Mouse (Mus musculus): Measurements from ENCODE around the gene Gtf2b. TPM values are rescaled to one million over a fixed set of nuclear protein-coding genes. Genes with fewer than 3 reads are reported as not detected.

Gtf2b gene
- total and polyA plus RNA-seq, 3 experiments: 3.4 to 156 (median 67.3) TPM

- Histone ChIP-seq H3K4me1 (ENCODE audit: insufficient read depth, low read depth, low read length) (peaks cover 29% of the 10 kb centered on the region), H3K4me3 (ENCODE audit: low read depth, low read length) (no peak overlapping the region), H3K27me3 (ENCODE audit: insufficient read depth, low read length) (no peaks in the 10 kb centered on the region), H3K36me3 (replicated peaks) (peaks cover 93% of the 10 kb centered on the region), H3K9me3 (replicated peaks) (no peaks in the 10 kb centered on the region)
- ATAC-seq (ENCODE audit: extremely low read depth, insufficient number of reproducible peaks, low FRiP score, poor library complexity, severe bottlenecking) (no peak), DNase-seq (ENCODE audit: low spot score) (no peak)
- TF ChIP-seq CTCF (IDR thresholded peaks at IDR 0.05; ENCODE audit: low read depth, low read length): no peak
- TF ChIP-seq GATA1 (IDR thresholded peaks at IDR 0.05; ENCODE audit: borderline replicate concordance, low read length): no peak
- no peak for TF ChIP-seq GATA2 (IDR thresholded peaks at IDR 0.05; ENCODE audit: borderline replicate concordance, low read depth, low read length)
- TF ChIP-seq TAL1 (conservative IDR thresholded peaks at IDR 0.05; ENCODE audit: low read depth, low read length): no peak
- TF ChIP-seq POLR2AphosphoS5 (IDR thresholded peaks at IDR 0.05; ENCODE audit: insufficient replicate concordance, low read depth, low read length): no peak
Observed at GRCm38 (mm10) chr3:142777227-142777626, 12.4 kb downstream of the Gtf2b start.

GRCm38 (mm10) chr3:142786423-142787072 is 21.7 kb downstream of the Gtf2b start:
- Histone ChIP-seq H3K27me3 (ENCODE audit: insufficient read depth, low read length) (no peaks in the 10 kb centered on the region), H3K9me3 (replicated peaks) (no peaks in the 10 kb centered on the region), H3K36me3 (replicated peaks) (peaks cover 86% of the 10 kb centered on the region), H3K4me3 (ENCODE audit: low read depth, low read length) (no peak overlapping the region), H3K4me1 (ENCODE audit: insufficient read depth, low read depth, low read length) (peaks cover 8% of the 10 kb centered on the region; the same call in 1 of the 2 replicates)
- ATAC-seq (ENCODE audit: extremely low read depth, insufficient number of reproducible peaks, low FRiP score, poor library complexity, severe bottlenecking) (no peak), DNase-seq (ENCODE audit: low spot score) (no peak)
- TF ChIP-seq GATA1 (IDR thresholded peaks at IDR 0.05; ENCODE audit: borderline replicate concordance, low read length) (no peak), GATA2 (IDR thresholded peaks at IDR 0.05; ENCODE audit: borderline replicate concordance, low read depth, low read length) (no peak), TAL1 (conservative IDR thresholded peaks at IDR 0.05; ENCODE audit: low read depth, low read length) (no peak), POLR2AphosphoS5 (IDR thresholded peaks at IDR 0.05; ENCODE audit: insufficient replicate concordance, low read depth, low read length) (no peak), CTCF (IDR thresholded peaks at IDR 0.05; ENCODE audit: low read depth, low read length) (no peak)

DNA sequence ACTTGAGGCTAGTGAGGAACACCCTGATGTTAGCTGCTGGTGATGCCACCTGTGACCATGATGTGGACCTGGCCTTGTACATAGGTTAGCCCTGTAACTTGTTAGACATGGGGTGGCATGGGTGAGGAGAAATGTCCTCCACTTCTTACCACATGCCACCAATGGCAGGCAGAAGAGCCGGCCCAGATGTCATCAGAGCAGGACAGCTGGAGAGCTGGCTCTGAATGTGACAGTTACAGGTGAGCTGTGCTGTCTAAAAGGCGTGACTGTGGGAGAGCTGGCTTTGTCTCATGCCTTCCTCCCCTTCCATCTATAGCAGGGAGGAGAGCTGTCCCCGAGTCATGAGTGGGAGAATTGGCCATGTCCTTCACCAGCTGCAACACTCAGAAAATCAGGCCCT is 30.7 kb downstream of the Gtf2b start:
- DNase-seq (ENCODE audit: low spot score) (no peak), ATAC-seq (ENCODE audit: extremely low read depth, insufficient number of reproducible peaks, low FRiP score, poor library complexity, severe bottlenecking) (no peak)
- H3K36me3 ChIP-seq (replicated peaks): peaks cover 73% of the 10 kb centered on the region
- TF ChIP-seq GATA2 (IDR thresholded peaks at IDR 0.05; ENCODE audit: borderline replicate concordance, low read depth, low read length): no peak
- TF ChIP-seq GATA1 (IDR thresholded peaks at IDR 0.05; ENCODE audit: borderline replicate concordance, low read length): no peak
- TF ChIP-seq TAL1 (conservative IDR thresholded peaks at IDR 0.05; ENCODE audit: low read depth, low read length): no peak
- no peak for TF ChIP-seq POLR2AphosphoS5 (IDR thresholded peaks at IDR 0.05; ENCODE audit: insufficient replicate concordance, low read depth, low read length)
- no peak for TF ChIP-seq CTCF (IDR thresholded peaks at IDR 0.05; ENCODE audit: low read depth, low read length)
- no peaks in the 10 kb centered on the region for H3K27me3 ChIP-seq (ENCODE audit: insufficient read depth, low read length)
- no peak overlapping the region for H3K4me3 ChIP-seq (ENCODE audit: low read depth, low read length)
- no peaks in the 10 kb centered on the region for H3K4me1 ChIP-seq (ENCODE audit: insufficient read depth, low read depth, low read length)
- no peaks in the 10 kb centered on the region for H3K9me3 ChIP-seq (replicated peaks)

DNA sequence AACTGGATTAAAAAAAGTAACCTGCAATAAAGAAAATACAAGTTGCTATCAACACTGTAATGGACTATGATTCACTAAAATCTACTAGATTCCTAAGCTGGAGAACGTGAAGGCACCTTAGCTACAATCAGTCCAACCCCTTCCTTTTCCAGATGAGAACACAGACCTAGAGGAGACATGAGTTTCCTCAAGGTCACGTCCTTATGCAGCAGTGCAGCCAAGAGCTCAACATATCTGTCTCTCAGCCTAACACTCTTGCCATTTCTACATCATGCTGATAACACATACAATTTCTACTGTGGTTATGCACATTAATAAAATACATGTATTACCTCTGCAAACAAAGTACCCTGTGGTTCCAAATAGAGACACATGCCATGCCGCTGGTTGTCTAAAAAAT is 46.7 kb downstream of the Gtf2b start:
- Histone ChIP-seq H3K4me3 (ENCODE audit: low read depth, low read length) (no peak overlapping the region), H3K4me1 (ENCODE audit: insufficient read depth, low read depth, low read length) (no peaks in the 10 kb centered on the region), H3K9me3 (replicated peaks) (no peaks in the 10 kb centered on the region), H3K27me3 (ENCODE audit: insufficient read depth, low read length) (no peaks in the 10 kb centered on the region), H3K36me3 (replicated peaks) (peaks cover 67% of the 10 kb centered on the region)
- ATAC-seq (ENCODE audit: extremely low read depth, insufficient number of reproducible peaks, low FRiP score, poor library complexity, severe bottlenecking): no peak
- TF ChIP-seq GATA2 (IDR thresholded peaks at IDR 0.05; ENCODE audit: borderline replicate concordance, low read depth, low read length): no peak
- no peak for TF ChIP-seq GATA1 (IDR thresholded peaks at IDR 0.05; ENCODE audit: borderline replicate concordance, low read length)
- TF ChIP-seq POLR2AphosphoS5 (IDR thresholded peaks at IDR 0.05; ENCODE audit: insufficient replicate concordance, low read depth, low read length): no peak
- DNase-seq (ENCODE audit: low spot score): no peak

- no peak for TF ChIP-seq POLR2AphosphoS5 (IDR thresholded peaks at IDR 0.05; ENCODE audit: insufficient replicate concordance, low read depth, low read length)
- no peak for TF ChIP-seq GATA1 (IDR thresholded peaks at IDR 0.05; ENCODE audit: borderline replicate concordance, low read length)
- no peak for TF ChIP-seq TAL1 (conservative IDR thresholded peaks at IDR 0.05; ENCODE audit: low read depth, low read length)
- TF ChIP-seq CTCF (IDR thresholded peaks at IDR 0.05; ENCODE audit: low read depth, low read length): no peak
- TF ChIP-seq GATA2 (IDR thresholded peaks at IDR 0.05; ENCODE audit: borderline replicate concordance, low read depth, low read length): no peak
- no peaks in the 10 kb centered on the region for H3K9me3 ChIP-seq (replicated peaks)
- H3K4me1 ChIP-seq (ENCODE audit: insufficient read depth, low read depth, low read length): no peaks in the 10 kb centered on the region
- no peak overlapping the region for H3K4me3 ChIP-seq (ENCODE audit: low read depth, low read length)
- ATAC-seq (ENCODE audit: extremely low read depth, insufficient number of reproducible peaks, low FRiP score, poor library complexity, severe bottlenecking): no peak
- no peak for DNase-seq (ENCODE audit: low spot score)
- no peaks in the 10 kb centered on the region for H3K27me3 ChIP-seq (ENCODE audit: insufficient read depth, low read length)
- peaks cover 60% of the 10 kb centered on the region for H3K36me3 ChIP-seq (replicated peaks)
Observed at GRCm38 (mm10) chr3:142817506-142817905, 52.7 kb downstream of the Gtf2b start.

DNA sequence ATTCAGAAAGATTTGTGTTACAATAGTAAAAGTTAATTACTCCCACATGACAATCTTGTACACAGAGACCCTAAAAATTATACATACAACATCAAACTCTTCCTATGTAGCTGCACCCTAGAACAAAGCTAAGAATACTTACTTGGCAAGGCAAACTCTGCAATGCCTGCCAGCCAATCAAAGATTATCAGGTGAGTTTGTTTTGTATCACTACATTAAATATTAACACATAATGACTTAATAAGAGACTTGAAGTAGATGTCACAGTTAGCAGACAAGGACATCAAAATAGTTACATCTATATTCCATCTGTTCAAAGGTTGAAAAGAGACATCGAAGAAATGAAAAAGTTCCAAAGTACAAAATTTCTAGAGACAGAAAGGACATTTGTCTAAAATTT is 58.8 kb downstream of the Gtf2b start:
- ATAC-seq (ENCODE audit: extremely low read depth, insufficient number of reproducible peaks, low FRiP score, poor library complexity, severe bottlenecking) (no peak), DNase-seq (ENCODE audit: low spot score) (no peak)
- TF ChIP-seq POLR2AphosphoS5 (IDR thresholded peaks at IDR 0.05; ENCODE audit: insufficient replicate concordance, low read depth, low read length): no peak
- no peak for TF ChIP-seq CTCF (IDR thresholded peaks at IDR 0.05; ENCODE audit: low read depth, low read length)
- no peak for TF ChIP-seq GATA1 (IDR thresholded peaks at IDR 0.05; ENCODE audit: borderline replicate concordance, low read length)
- no peak for TF ChIP-seq TAL1 (conservative IDR thresholded peaks at IDR 0.05; ENCODE audit: low read depth, low read length)
- no peak for TF ChIP-seq GATA2 (IDR thresholded peaks at IDR 0.05; ENCODE audit: borderline replicate concordance, low read depth, low read length)
- Histone ChIP-seq H3K27me3 (ENCODE audit: insufficient read depth, low read length) (no peaks in the 10 kb centered on the region), H3K4me1 (ENCODE audit: insufficient read depth, low read depth, low read length) (no peaks in the 10 kb centered on the region), H3K9me3 (replicated peaks) (no peaks in the 10 kb centered on the region), H3K36me3 (replicated peaks) (peaks cover 61% of the 10 kb centered on the region), H3K4me3 (ENCODE audit: low read depth, low read length) (no peak overlapping the region)

Measured in G1E (cell line).